Mouse (Mus musculus) gastrocnemius, postnatal 25 days (tissue): Measurements from ENCODE around the gene Utp14b. TPM values are rescaled to one million over a fixed set of nuclear protein-coding genes. Genes with fewer than 3 reads are reported as not detected.

Experiments used
- DNase-seq: peaks from one replicate; pipeline ENCODE4 v3.0.0; 2022
- long read RNA-seq, 2 experiments: library from polyadenylated mRNA; stranded (forward); transcript quantifications; one replicate each; pipeline ENCODE4 v2.0.0; 2021
- total RNA-seq, 2 experiments: library from RNA; stranded (reverse); gene quantifications; 1 replicate in 1 of 2; 2 replicates in 1 of 2; pipeline ENCODE4 v1.2.3; 2021

The Utp14b gene
- total RNA-seq = 1 to 10 TPM; 1.1 to 2.2 TPM
- long read RNA-seq, experiment 1 = 0 reads
- long read RNA-seq, experiment 2 = 0 reads

DNA sequence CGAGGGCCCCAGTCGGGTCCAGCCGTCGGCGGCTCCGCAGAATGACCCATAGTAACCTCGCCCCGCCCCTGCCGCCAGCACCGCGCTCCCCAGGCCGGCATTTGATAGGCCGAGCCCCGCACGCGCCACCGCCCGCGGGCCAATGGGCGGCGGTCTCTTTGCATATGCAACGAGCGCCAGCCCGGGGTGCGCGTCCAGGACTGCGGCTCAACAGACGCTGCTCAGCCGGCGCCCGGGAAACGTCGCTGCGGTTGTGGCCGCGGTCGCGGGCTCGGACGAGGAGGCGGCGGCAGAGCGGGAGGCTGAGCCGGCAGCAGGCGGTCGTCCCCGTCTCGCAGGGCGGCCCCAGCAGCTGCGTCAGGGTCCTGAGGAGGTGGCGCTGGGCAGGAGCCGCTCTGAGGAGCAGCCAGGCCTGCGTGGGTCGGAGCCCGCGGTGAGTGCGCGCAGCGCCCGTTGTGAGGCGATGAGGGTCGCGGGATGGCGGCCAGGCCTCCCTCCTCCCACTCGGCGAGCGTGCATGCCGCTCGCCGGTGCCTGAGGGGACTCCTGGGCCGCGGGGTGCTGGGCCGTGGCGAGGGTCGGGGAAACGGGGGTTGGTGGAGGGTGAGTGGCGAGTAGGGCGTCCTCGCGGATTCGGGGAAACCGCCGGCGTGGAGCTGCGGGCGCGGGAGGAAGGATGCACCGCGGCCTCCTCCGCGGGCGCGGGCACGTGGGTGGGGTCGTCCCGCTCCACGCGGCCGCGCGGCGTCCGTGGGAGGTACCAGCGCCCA is at the start of gene Utp14b, which contains the start of gene Acsl3:
Utp14b (plus strand) TSS at position 368 of the 770 bp plus-strand sequence.
Acsl3 (plus strand) TSS at position 155 of the 770 bp plus-strand sequence.
- peak; percentile 98 for DNase-seq

DNA sequence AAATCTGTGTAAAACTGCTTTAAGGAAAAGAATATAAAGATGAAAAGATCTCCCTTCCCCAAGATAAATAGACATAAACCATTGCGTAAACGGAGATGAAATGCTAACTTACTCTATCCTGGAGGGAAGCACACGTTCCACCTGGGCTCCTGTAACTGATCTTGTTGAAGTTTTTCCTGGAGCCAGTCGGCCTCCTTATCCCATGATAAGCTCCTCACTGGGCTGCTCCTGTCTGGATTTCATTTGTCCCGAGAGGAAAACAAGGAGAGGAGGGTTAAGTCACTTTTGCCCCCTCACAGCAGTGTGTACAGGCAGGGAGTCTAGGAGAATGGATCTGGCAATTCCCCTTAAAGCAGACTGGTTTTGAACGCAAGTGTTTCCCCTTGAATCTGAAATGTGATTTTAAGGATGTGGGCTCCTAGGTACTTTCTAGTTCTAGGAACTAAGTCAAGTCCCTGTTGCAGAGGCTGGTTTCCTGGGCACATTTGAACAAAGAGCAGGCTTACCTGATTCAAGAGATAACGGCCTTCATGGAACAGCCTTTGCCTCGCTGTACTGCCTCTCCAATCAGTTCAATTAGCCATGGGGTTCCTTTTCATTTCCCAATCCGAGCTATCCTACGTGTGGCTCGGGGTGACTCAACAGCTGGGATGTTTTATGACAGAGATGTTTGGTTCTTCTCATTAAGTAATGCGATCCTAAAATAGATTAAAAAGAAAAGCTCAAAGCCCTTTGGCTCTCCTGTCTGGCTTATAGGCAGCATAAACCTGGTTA is 48.5 kb upstream of the Utp14b start:
- DNase-seq = no peak

DNA sequence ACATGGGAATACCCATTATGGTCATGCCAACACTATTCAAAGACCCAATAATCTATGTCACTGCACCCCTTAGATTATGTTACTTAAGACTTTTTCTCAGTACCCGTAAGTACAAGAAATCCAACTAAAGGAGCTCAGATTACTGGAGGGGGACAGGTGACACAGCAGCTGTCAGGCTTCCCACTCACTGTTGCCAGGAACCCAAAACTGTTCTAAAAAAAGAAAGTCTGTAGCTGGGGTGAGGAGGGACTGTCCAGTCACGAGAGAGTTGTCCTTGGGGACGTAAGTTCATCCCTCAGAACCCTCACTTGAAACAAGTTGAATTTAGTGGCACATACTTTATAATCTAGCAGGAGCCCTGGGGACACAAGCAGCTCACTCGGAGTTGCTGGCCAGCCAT is 46.8 kb upstream of the Utp14b start:
- peak; percentile 13 for DNase-seq

DNA sequence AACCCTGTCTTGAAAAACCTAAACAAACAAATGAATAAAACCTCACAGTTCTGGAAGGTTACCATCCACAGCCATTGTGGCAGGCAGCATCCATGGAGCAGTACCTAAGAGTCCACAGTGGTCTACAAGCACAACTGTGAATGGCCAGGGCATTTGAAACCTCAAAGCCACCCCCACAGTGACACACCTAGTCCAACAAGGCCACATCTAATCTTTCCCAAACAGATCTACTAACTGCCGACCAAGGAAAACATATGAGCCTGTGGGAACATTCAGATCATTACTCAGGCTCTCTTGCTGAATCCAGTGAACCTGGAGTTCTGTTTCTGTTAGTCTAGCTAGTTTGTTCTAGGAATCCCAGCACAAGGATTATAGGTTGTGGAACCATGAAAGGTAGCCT is 44.9 kb upstream of the Utp14b start:
- no peak for DNase-seq

DNA sequence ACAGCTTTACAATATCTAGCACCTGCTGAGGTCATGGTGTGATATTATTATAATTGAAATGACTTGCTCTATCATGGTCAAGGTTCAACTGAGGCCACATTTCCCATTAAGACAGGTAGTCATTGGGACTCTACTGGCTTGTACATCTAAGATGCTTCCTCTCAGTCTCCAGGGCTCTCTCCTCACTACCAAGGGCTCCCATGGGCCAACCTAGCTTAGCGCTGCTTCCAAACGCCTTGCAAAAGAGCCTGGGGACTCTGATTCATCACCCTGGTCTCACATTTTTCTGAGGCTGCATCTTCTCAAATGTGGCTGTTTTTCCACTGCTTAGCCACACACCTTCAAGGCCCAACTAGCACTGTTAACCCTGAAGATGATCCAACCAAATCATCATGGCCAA is 33.5 kb upstream of the Utp14b start:
- DNase-seq = no peak

DNA sequence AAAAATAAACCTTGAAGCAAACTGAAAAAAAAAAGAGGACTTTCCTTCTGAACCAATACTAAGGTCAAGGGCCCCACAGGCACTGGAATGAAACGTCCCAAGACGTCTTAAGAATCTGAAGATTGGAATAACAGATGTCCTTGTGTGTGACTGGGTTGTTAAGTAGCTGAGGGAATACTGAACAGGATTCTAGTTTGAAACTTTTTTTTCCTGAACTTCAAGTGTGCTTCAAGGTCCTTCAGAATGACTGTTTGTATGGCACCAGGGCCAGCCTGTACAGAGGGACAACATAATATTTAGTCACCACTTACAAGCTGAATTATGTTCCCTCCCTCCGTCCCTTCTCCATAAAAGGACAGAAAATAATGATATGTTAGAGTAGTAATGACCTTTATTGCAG is 23.4 kb upstream of the Utp14b start:
- no peak for DNase-seq

DNA sequence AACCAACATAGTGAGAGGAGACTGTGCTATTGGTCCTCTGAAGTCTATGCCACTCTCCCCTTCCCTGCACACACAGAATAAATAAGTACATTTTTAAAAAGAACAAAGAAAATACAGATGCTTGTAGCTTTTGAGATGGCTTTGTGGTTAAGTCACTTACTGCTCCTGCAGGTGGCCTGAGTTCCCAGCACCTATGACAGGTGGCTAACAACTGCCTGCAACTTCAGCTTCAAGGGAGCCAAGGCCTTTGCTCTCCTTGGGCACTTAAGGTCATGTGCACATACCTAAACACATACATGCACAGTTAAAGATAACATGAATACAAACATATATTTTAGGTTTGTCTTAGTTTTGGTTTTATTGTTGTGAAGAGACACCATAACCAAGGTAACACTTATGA is 17.0 kb upstream of the Utp14b start:
- no peak for DNase-seq

DNA sequence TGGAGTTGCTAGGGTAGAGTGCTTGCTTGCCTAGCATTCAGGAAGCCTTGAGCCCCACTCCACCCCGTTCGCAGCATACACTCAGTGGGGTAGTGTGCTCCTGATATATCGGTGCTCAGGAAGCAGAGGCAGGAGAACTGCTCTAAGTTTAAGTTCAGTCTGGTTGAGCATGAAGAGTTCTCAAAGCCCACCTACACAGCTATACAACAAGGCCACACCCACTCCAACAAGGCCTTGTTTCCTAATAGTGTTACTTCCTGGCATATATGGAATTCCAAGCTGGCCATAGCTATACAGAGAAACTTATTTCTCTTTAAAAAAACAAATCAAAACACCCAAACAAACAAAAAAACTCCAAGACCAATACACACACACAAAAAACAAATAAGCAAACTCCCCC is 16.0 kb upstream of the Utp14b start:
- no peak for DNase-seq

DNA sequence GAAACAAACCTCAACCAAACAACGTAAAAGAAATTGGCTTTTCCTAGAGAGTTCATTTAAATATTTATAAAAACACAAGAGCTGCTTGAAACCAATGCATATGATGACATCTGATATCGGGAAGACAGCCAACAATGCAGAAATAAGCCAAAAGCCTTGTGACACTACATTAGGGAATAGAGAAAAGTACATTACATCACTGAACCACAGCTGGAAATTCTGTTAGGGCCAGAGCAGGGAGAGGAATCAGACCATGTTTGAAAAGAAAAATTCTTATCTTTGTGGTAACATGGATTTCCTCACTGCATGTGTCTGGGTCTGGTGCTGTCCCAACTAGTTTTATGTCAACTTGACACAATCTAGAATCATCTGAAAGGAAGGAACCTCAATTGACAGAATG is 15.6 kb upstream of the Utp14b start:
- DNase-seq = no peak

DNA sequence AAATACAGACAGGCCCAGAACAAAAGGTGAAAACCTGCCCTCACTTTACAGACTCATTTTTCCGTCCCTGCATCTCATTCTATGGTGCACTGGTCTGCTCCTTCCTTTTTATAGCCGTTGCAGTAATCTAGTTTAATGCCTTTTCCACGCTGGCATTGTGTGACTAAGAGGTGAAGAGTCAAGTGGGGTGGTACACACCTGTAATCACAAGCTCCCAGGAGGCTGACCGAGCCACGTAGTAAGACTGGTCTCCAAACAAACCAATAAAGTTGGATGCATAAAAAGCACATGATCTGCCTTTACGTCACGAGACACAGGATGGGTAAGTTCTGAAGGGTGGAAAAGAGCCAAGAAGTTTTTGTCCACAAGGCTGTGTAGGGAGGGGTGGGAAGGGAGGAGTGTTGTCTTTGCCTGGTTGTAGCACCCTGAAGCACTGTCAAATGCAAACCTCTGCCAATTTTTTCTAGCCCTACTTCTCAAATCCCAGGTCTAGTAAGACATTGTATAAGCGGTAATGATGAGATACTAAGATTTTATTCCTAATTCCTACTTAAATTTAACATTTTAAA is 10.4 kb upstream of the Utp14b start:
- no peak for DNase-seq

DNA sequence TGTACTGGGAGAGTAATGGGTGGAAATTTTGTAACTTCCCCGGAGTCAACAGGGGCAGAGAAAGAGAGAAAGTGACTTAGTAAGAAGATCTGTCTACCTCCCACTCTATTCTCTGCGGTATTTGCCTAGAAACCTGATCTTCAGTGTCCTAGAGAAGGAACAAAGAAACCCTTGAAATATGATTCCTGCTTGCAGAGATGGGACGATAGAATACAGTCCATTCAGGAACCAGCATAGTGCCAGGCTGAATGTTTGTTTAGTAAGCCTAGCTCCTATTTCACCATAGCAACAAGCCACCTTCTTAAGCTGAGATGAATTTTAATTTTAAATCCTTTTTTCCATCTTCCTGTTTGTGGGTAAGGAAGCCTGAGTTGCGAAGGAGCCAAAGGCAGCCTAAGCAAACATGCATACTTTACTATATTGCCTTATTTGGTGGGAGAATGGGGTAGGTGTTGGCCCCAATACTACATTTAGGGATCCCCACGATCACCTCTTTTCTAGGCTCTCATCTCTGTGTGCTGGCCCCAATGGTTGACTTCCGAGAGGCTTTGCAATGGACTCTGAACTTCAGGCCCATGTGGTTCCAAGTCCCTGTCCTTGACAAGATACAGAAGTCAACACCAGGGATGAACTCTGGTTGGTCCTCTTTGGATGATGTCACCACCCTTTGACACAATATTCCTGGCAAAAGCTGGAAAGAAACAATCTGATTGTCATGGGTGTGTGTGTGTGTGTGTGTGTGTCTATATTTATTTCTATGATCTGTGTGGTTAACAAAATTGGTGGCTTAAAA is 8.4 kb upstream of the Utp14b start:
- no peak for DNase-seq

DNA sequence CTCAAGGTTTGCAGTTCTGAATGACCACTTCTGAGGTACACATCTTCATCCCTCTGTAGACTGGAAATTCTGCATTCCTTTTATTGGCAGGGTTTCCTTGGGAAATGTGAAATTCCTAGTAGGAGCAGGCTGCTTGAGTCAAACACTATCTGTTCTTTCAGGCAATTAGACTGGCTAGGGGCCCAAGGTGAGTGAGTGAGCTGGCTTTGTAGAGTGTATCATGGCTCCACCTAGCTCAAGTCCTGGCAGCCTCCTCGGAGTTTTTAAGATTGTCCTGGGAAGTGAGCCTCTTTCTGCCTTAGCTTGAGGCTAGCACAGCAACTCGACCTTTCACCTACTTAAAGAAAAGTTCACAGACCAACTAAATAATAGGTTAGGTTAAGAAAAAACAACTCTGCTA is 1.4 kb upstream of the Utp14b start:
- peak; percentile 15 for DNase-seq

DNA sequence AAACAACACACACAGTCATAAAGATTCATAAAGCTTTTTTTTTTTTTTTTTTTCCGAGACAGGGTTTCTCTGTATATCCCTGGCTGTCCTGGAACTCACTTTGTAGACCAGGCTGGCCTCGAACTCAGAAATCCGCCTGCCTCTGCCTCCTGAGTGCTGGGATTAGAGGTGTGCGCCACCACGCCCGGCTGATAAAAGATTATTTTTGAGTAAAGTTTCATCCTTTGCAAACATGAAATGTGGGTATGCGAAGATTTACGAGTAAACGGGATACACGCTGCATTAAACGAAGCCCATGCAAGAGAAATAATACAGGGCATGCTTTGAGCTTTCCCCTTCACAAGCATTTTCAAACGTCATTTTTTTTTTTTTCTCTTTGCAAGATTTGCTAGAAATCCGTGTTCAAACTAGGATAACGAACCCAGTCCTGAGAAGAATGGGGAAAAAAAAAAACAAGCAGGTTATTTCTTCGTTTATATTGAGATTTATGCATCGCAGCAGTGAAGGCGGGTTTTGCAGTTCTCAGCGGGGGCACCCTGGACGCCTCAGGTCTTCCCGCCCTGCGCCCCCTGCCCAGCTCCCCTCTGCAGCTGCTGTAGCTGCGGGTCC is 713 bp upstream of the Utp14b start:
- DNase-seq = no peak

DNA sequence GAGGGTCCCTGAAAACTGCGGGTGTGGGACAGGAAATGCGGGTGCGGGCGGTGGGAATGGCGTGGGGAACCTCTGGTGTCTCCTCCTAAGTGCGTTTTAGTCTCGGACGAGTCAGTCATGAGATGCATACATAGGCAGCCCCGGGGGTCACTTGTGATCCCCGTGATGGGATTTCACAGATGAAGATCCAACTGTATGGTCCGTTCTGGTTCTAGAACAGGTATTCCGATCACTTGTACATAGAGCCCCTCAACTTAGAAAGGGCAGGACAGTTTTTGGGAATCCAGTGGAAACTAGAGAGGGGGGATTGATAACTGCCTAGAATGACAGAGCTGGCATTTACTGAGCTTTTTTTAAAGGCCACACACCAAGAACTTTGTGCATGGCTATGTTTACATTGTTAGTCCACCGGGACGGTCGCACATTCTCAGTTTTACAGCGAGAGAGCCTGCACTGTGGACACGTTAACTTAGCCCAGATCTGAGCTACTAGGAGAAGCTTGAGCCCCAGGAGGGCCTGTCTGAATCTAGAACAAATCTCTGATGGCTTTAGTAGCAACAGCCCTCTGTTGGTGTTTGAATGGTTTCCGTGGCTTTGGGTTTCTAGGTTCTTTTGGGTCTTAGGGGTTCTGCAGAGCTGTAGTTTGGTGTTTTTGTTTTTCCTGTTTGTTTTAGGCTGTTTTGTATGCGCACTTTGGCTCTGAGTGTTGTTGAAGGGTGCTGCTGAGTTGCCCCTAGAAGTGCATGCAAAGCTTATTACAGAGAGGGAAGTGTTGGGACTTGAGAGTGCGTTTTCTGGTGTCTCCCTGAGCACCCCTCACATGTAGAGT is 817 bp downstream of the Utp14b start:
- no peak for DNase-seq

DNA sequence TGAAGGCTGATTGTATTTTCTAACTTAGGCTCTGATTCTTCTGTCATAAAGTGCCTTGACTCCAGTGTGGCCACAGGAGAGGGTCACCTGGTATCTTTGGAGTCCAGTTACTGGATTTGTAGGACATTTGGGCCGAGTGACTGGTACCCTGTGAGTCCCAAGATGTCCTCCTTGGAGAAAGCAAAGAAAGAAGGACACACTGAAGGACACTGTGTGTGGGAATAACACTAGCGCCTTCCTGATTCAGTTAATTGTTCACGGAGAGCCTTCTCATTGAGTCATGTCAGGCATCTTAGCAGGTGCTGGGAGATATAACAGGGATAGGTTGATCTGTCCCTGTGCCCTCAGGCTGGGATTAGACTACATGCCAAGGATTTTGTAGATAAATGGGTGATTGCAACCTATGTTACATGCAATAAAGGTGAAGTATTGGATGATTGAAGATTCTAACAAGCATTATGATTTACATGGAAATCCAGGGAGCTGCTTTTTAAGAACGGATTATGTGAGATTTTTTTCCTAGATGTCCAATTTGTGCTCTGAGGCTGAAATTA is 1.5 kb downstream of the Utp14b start:
- DNase-seq = no peak

DNA sequence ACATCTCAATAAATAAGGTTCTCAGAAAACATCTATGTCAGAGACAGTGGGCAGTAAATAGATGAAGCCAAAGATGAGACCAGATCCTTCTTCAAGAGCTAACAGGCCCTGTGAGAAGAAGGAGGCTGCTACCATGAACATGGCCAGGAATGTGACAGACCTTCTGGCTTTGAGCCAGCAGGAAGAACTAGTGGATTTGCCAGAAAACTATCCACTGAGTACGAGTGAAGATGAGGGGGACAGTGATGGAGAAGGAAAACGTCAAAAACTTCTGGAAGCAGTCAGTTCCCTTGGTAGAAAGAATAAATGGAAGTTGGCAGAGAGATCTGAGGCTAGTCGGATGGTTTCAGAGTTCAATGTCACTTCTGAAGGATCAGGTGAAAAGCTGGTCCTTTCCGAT is 6.5 kb downstream of the Utp14b start:
- no peak for DNase-seq

DNA sequence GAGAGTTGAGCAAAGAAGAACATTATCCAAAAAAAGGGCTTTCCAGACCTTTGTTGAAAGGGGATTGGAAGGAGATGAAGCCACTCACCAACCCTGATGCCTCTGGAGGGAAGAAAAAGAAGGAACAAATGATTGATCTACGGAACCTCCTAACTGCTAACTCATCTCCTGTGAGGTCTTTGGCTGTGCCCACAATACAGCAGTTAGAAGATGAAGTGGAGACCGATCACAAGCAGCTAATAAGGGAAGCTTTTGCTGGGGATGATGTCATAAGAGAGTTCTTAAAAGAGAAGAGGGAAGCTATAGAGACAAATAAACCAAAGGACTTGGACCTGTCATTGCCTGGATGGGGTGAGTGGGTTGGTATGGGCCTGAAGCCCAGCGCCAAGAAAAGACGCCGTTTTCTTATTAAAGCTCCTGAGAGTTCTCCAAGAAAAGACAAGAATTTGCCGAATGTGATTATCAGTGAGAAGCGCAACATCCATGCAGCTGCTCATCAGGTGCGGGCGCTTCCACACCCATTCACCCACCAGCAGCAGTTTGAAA is 8.2 kb downstream of the Utp14b start:
- no peak for DNase-seq

DNA sequence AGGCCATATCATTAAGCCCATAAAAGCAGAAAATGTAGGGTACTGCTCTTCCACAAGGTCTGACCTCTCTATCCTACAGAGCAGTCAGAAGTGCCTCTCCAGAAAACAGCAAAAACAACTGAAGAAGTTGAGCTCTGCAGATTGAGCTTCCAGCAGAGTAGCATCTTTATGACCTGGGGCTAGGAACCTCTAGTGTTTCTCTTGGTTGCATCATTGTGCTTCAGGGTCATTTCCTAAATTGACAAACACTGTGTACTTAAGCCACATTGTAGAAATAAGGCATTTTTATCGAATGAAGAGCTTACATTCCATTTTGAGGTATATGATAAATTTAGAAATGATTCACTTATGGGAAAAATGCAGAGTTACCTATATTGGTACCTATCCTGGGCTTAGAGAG is 8.7 kb downstream of the Utp14b start:
- no peak for DNase-seq

DNA sequence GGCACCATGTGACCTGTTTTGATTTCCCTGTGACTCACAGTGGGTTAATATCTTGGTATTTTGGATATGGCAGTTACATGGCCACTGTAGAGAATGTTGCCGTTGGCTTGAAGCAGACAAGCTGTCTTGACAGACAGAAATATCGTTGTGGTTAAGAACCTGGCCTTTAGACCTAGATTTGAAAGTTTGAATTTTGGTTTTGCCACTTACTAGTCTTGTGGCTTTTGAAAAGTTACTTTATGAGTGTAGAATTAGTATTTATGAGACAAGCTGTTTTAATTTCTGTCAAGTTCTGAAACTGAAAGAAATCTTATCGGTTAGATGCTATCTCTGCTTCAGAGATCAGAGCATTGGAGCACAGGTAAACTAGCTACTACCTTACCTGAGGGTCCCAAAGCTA is 24.5 kb downstream of the Utp14b start:
- DNase-seq = no peak

DNA sequence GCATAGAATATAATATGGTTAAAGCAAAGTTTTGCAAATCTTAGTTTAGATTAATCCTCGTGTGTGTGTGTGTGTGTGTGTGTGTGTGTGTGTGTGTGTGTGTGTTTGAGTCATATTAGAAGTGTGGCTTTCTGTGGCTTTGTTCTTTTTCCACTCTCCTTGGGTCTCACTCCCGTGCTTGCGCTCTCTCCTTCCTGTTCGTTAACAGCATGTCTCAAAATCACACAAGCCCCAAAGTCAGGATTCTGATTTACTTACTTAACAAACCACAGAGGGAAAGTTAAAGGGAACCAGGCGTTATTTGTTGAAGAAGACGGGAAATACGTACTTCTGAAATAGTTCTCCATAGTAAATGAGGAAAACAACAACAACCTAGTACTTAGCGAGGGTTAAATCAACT is 26.3 kb downstream of the Utp14b start:
- no peak for DNase-seq
